Mouse (Mus musculus) C2C12 (cell line): ENCODE data around the gene Nell1. TPM values are rescaled to one million over a fixed set of nuclear protein-coding genes. Genes with fewer than 3 reads are reported as not detected.

Experiments used
- H3K27me3 ChIP-seq: one replicate; pipeline ENCODE4 v1.6.1; 2011; ENCODE audit not compliant: control insufficient read depth, insufficient read depth, insufficient read length
- H3K36me3 ChIP-seq: one replicate; pipeline ENCODE4 v1.6.1; 2011; ENCODE audit not compliant: control insufficient read depth, insufficient read depth
- H3K4me3 ChIP-seq: one replicate; pipeline ENCODE4 v1.5.1; 2011; ENCODE audit warnings: mild to moderate bottlenecking, control low read depth; ENCODE audit not compliant: poor library complexity, insufficient read depth, severe bottlenecking
- H3K79me2 ChIP-seq: one replicate; pipeline ENCODE4 v1.6.1; 2011; ENCODE audit not compliant: control insufficient read depth, insufficient read depth
- H3K79me3 ChIP-seq: one replicate; pipeline ENCODE4 v1.6.1; 2011; ENCODE audit warnings: low read depth, control low read depth
- H3ac ChIP-seq: one replicate; pipeline ENCODE3; 2011; ENCODE audit warnings: low read depth; ENCODE audit not compliant: control insufficient read depth, insufficient read length
- CEBPB ChIP-seq: IDR thresholded peaks from one replicate; pipeline ENCODE4 v1.6.1; 2011; ENCODE audit warnings: low read depth, mild to moderate bottlenecking, control low read depth, moderate library complexity
- CTCF ChIP-seq: IDR thresholded peaks from one replicate; pipeline ENCODE4 v1.5.1; 2011; ENCODE audit not compliant: control insufficient read depth, insufficient read depth, insufficient read length
- FOSL1 ChIP-seq: IDR thresholded peaks from one replicate; pipeline ENCODE4 v1.8.0; 2011; ENCODE audit warnings: mild to moderate bottlenecking, low read length; ENCODE audit not compliant: poor library complexity, insufficient read depth, severe bottlenecking
- MAX ChIP-seq: IDR thresholded peaks from one replicate; pipeline ENCODE4 v1.6.1; 2011; ENCODE audit warnings: mild to moderate bottlenecking, control low read depth
- MYOD1 ChIP-seq: IDR thresholded peaks from one replicate; pipeline ENCODE4 v1.6.1; 2011; ENCODE audit warnings: low read depth; ENCODE audit not compliant: control insufficient read depth, insufficient read length
- MYOG ChIP-seq: IDR thresholded peaks from one replicate; pipeline ENCODE4 v1.6.1; 2011; ENCODE audit not compliant: control insufficient read depth, insufficient read length; ENCODE audit errors: extremely low read depth
- USF1 ChIP-seq: IDR thresholded peaks from one replicate; pipeline ENCODE4 v1.6.1; 2011; ENCODE audit warnings: low read depth, mild to moderate bottlenecking, control low read depth, moderate library complexity
- polyA plus RNA-seq: library from polyadenylated mRNA; unstranded; fragments of >200 nt; fragmentation: generic; extraction: Trizol; gene quantifications from one replicate; pipeline ENCODE4 v1.2.1, GENCODE M21; 2012; ENCODE audit warnings: missing spikeins

The Nell1 gene
- polyA plus RNA-seq, 1 experiment, result not detected

- H3K79me3 ChIP-seq, result no peaks in the 10 kb centered on the region
- no peaks in the 10 kb centered on the region for H3K79me2 ChIP-seq
- no peak for TF ChIP-seq MYOD1
- no peak for TF ChIP-seq CTCF
- TF ChIP-seq FOSL1, result no peak
- TF ChIP-seq MAX, result no peak
- no peak for TF ChIP-seq CEBPB
- TF ChIP-seq MYOG, result no peak
- no peak for TF ChIP-seq USF1
Measured at GRCm38 (mm10) chr7:50195080-50195611, 220.5 kb downstream of the Nell1 start.

DNA sequence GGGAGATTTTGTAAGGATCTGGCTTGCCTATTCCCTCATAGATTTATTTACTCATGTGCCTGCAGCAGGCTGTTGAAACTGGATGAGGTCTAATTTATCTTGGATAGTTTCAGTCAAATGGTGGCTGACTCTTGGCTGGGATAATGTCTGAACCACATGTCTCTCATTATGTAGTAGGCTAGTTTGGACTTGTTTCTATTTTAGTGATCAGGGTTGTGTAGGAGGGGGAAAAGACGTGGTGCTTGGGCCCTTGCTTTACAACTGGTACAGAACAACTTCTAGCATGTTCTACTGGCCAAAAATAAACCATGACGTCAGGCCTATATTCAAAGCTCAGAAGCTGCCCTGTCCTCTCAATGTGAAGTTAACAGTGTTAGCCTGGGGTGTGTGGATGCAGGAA lies 230.6 kb downstream of the Nell1 start:
- H3K79me3 ChIP-seq, result no peaks in the 10 kb centered on the region
- H3ac ChIP-seq, result no peak overlapping the region
- TF ChIP-seq CTCF (no peak), USF1 (no peak), CEBPB (no peak), MYOD1 (no peak), MYOG (no peak), FOSL1 (no peak), MAX (no peak)
- H3K4me3 ChIP-seq, result no peak overlapping the region
- no peaks in the 10 kb centered on the region for H3K79me2 ChIP-seq
- H3K27me3 ChIP-seq, result no peaks in the 10 kb centered on the region
- no peaks in the 10 kb centered on the region for H3K36me3 ChIP-seq

More at GRCm38 (mm10) chr7:50195080-50195611, 220.5 kb downstream of the Nell1 start:
- Histone ChIP-seq H3K27me3 (no peaks in the 10 kb centered on the region), H3K4me3 (no peak overlapping the region), H3ac (no peak overlapping the region), H3K36me3 (no peaks in the 10 kb centered on the region)

DNA sequence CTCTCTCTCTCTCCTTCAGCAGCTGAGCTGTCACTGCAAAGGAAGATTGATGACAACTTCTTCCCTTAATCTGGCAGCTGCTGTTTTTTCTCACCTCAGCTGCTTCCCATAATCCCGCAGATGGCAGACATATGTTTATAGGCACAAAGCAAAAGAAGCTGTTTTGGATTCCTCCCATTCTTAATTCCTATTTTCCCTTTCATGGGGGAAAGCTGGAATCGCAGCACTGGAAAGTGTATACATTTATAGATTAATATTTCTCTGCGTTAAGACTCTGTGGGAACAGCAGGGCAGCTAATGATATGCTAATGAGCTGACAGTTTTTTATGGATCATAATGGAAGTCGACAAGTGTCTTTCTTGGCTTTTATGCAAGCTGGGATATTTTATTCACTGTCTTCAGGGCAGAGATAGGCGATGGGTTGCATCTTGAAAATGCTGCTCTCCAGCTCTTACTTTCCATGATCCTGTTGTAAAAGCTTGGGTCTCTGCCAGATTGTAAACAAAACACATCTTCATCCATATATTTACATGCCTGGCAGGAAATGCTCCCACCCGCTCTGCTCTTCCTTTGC lies 236.1 kb downstream of the Nell1 start:
- H3K27me3 ChIP-seq, result no peaks in the 10 kb centered on the region
- H3K36me3 ChIP-seq, result no peaks in the 10 kb centered on the region
- H3K79me3 ChIP-seq, result no peaks in the 10 kb centered on the region
- H3K4me3 ChIP-seq, result no peak overlapping the region
- no peaks in the 10 kb centered on the region for H3K79me2 ChIP-seq
- no peak for TF ChIP-seq CEBPB
- TF ChIP-seq FOSL1, result no peak
- no peak for TF ChIP-seq CTCF
- TF ChIP-seq MAX, result no peak
- TF ChIP-seq USF1, result no peak
- TF ChIP-seq MYOD1, result no peak
- no peak for TF ChIP-seq MYOG
- H3ac ChIP-seq, result no peak overlapping the region

DNA sequence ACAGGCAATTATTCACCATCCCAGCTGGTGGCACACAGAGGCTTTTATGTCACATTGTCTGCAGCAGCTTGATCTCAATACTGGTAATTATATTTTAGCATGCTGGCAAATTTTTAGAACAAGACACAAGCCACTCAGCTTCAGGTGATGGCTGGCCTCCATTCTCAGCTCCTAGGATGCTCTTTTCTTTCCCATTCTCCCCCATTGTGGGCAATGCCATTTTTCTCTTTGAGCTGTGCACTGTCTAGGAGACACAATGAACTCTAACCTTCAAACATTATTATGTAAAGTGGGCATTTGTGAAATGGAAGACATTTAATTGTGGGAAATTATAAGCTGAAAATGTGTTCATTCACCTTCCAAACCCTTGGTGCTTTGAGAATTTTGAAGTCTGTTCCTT lies 247.2 kb downstream of the Nell1 start:
- Histone ChIP-seq H3K27me3 (no peaks in the 10 kb centered on the region), H3K36me3 (no peaks in the 10 kb centered on the region), H3K79me2 (no peaks in the 10 kb centered on the region), H3K4me3 (no peak overlapping the region), H3K79me3 (no peaks in the 10 kb centered on the region), H3ac (no peak overlapping the region)
- TF ChIP-seq FOSL1 (no peak), USF1 (no peak), CEBPB (no peak), CTCF (no peak), MAX (no peak), MYOG (no peak), MYOD1 (no peak)

GRCm38 (mm10) chr7:50226621-50227020 lies 252.0 kb downstream of the Nell1 start:
- Histone ChIP-seq H3K79me2 (no peaks in the 10 kb centered on the region), H3ac (no peak overlapping the region), H3K79me3 (no peaks in the 10 kb centered on the region), H3K4me3 (no peak overlapping the region), H3K36me3 (no peaks in the 10 kb centered on the region), H3K27me3 (no peaks in the 10 kb centered on the region)
- TF ChIP-seq MYOG, result no peak

GRCm38 (mm10) chr7:50228273-50228672 lies 253.6 kb downstream of the Nell1 start:
- TF ChIP-seq USF1, result no peak
- TF ChIP-seq MYOD1, result no peak
- no peak for TF ChIP-seq MYOG
- TF ChIP-seq CTCF, result no peak
- no peak for TF ChIP-seq FOSL1
- no peak for TF ChIP-seq CEBPB
- no peak for TF ChIP-seq MAX
- H3K27me3 ChIP-seq, result no peaks in the 10 kb centered on the region
- H3ac ChIP-seq, result no peak overlapping the region
- no peaks in the 10 kb centered on the region for H3K36me3 ChIP-seq
- no peaks in the 10 kb centered on the region for H3K79me2 ChIP-seq
- H3K79me3 ChIP-seq, result no peaks in the 10 kb centered on the region
- H3K4me3 ChIP-seq, result no peak overlapping the region
